Mouse (Mus musculus): Measurements from ENCODE around the gene Slc6a9. TPM values are rescaled to one million over a fixed set of nuclear protein-coding genes. Genes with fewer than 3 reads are reported as not detected.

The Slc6a9 gene
- polyA plus RNA-seq, 1 experiment from 2014 or later = 8.9 TPM

DNA sequence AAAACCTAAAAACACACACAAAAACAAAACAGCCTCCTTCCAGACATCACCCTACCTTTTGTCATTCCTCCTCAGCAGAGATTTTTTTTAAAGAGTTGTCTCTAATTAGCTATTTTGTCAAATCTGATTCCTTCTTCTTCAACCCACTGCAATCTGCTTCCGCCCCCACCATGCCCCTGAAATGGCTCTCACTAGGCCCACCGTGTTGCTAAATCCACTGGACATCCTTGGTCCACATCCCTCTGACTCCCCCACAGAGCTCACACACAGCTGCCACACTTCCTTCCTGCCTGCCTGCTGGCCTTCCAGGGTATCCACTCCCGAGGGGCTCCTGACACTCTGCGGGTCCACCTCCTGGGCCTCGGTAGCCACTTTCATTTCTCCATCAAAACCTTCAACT, 44.4 kb downstream of the Slc6a9 start:
- no peak for ATAC-seq (ENCODE audit: borderline replicate concordance, extremely low read depth, low FRiP score, low TSS enrichment)
- no peak overlapping the region for H3K4me3 ChIP-seq

DNA sequence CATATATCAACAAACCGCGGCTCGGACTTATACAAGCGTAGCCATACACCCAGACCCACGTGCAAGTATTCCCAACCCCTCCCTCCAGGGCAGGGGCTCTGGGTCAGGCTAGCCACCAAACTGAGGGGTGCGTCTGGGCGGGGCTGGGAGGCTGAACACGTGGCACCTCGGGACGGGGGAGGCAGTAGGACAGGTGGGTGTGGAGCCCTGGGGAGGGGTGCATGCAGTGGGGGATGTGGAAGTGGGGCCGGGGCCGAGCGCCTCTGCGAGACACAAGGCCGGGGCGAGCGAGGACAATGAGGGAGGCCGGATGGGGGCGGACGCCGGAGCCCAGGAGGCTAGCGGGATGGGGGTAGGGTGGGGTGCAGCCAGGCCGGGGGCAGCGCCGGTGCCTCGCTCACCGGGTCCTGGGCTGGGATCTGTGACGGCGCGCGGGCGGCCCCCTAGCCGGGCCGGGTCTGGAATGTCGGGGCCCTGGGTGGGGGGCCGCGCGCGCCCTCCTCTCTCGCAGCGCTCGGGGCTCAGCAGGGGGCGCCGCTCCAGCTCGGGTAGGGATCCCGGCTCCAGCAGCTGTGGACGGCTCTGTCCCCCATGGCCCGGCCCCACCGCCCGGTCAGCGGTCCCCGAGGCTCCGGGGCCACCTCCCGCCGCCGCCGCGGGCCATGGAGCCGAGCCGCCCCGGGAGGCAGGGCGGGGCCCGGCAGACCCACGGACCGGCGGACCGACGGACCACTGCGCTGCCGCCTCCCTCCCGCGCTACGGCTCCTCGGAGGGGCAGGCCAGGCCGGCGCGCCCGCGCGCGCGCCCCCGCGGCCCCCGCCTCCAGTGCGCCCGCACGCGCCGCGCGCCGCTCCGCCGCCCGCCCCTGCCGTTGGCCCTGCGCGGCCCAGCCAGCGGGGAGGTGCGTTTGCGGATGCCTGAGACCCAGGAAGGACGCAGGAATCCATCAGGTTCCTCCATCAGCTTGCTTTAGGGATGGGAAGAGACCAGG, 48.7 kb downstream of the Slc6a9 start, which contains the start of gene B4galt2:
Gene B4galt2, minus strand, starts transcription at position 787 of the 991 bp plus-strand sequence.
- peak within 1 kb of the TSS; percentile 91 for H3K4me2 ChIP-seq
- H3K4me3 ChIP-seq = peak within 1 kb of the TSS; percentile 82
- peaks cover 24% of the 10 kb centered on the region for H3K4me1 ChIP-seq
- WGBS = under 1% methylated on average over 91 of the region's 103 CpGs
- H3K9me3 ChIP-seq = no peaks in the 10 kb centered on the region
- peak within 1 kb of the TSS; percentile 69 for H3K27ac ChIP-seq
- H3K36me3 ChIP-seq = peaks cover 14% of the 10 kb centered on the region
- peak within 1 kb of the TSS; percentile 85 for H3K9ac ChIP-seq
- ATAC-seq (ENCODE audit: borderline replicate concordance, extremely low read depth, low FRiP score, low TSS enrichment) = peak; percentile 65
- no peaks in the 10 kb centered on the region for H3K27me3 ChIP-seq

More for the DNA sequence above, 44.4 kb downstream of the Slc6a9 start:
- WGBS = 70% methylated on average over 5 of the region's 5 CpGs
- Histone ChIP-seq H3K36me3 (peaks cover 7% of the 10 kb centered on the region), H3K27me3 (no peaks in the 10 kb centered on the region), H3K9me3 (no peaks in the 10 kb centered on the region), H3K27ac (no peak overlapping the region), H3K4me1 (peaks cover 13% of the 10 kb centered on the region), H3K9ac (no peak overlapping the region), H3K4me2 (no peak overlapping the region)

DNA sequence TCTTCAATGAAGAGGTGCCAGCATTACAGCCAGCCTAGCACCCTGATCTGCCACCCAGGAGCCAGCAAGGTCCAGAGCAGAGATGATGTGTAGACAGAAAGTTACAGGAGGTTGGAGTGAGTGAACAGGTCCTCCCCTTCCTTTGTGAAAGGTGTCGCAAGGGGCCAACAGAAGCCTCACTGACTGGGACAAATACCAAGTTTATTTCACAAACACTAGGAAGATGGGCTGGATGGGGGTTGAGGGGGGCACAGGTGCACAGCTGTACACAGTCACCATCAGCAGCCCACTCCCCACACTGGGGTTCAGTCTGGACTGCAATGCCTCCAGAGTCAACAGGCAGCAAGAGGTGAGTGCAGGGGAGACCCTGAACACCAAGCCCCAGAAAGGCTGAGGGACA, 49.8 kb downstream of the Slc6a9 start:
- peaks cover 14% of the 10 kb centered on the region for H3K36me3 ChIP-seq
- H3K27me3 ChIP-seq = no peaks in the 10 kb centered on the region
- no peak overlapping the region for H3K27ac ChIP-seq
- H3K4me2 ChIP-seq = peak overlapping the region; percentile 91; the same call in 1 of the 2 replicates
- no peak overlapping the region for H3K9ac ChIP-seq
- no peaks in the 10 kb centered on the region for H3K9me3 ChIP-seq
- 91% methylated on average over 1 of the region's 1 CpGs for WGBS
- peaks cover 24% of the 10 kb centered on the region for H3K4me1 ChIP-seq
- ATAC-seq (ENCODE audit: borderline replicate concordance, extremely low read depth, low FRiP score, low TSS enrichment) = no peak
- H3K4me3 ChIP-seq = peak overlapping the region; percentile 82; the same call in 1 of the 2 replicates

DNA sequence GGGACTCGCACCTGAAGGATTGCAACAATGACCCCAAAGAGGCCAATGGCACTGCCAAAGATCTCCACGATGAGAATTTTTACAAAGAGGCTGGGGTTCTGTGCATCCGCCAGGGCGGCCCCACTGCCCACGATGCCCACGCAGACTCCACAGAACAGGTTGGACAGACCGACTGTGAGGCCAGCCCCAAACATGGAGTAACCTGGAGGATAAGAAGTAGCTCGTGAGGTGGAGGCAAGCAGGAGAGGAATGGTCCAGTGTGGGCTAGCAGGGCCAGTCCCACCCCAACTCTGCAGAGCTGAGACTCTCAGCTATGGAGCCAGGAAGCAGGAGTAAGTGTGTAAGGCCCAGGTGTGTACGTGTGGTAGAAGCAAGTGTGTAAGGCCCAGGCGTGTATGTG, 50.8 kb downstream of the Slc6a9 start:
- no peak overlapping the region for H3K27ac ChIP-seq

DNA sequence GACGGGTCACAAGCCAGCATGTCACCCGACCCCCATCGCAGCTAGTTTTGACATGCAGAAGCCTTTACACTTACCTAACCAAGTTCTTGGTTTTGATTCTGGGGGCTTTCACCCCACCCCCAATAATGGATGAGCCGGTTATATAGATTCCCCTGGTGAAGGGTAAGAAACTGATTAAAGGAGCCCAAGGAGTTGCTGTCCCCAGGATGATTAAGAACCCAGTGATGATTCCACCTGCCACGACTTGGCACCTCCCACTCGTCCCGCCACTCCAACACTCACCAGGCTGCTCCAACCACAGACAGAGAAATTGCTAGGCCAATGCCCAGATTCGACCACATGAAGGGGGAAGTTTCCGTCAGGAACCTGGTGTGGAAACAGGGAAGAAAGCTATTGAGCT, 51.7 kb downstream of the Slc6a9 start:
- Histone ChIP-seq H3K36me3 (peaks cover 18% of the 10 kb centered on the region), H3K9ac (peak overlapping the region; percentile 84; the same call in 1 of the 2 replicates), H3K27ac (no peak overlapping the region), H3K27me3 (no peaks in the 10 kb centered on the region), H3K4me2 (peak overlapping the region; percentile 97), H3K9me3 (no peaks in the 10 kb centered on the region), H3K4me3 (peak overlapping the region; percentile 94), H3K4me1 (peaks cover 27% of the 10 kb centered on the region)
- ATAC-seq (ENCODE audit: borderline replicate concordance, extremely low read depth, low FRiP score, low TSS enrichment) = no peak
- 71% methylated on average over 9 of the region's 9 CpGs for WGBS

More for the DNA sequence above, 50.8 kb downstream of the Slc6a9 start:
- ATAC-seq (ENCODE audit: borderline replicate concordance, extremely low read depth, low FRiP score, low TSS enrichment) = no peak
- H3K36me3 ChIP-seq = peaks cover 18% of the 10 kb centered on the region
- no peaks in the 10 kb centered on the region for H3K27me3 ChIP-seq
- H3K9ac ChIP-seq = no peak overlapping the region
- H3K4me1 ChIP-seq = peaks cover 24% of the 10 kb centered on the region
- H3K4me3 ChIP-seq = no peak overlapping the region
- H3K9me3 ChIP-seq = no peaks in the 10 kb centered on the region
- H3K4me2 ChIP-seq = no peak overlapping the region
- WGBS = 91% methylated on average over 10 of the region's 10 CpGs

DNA sequence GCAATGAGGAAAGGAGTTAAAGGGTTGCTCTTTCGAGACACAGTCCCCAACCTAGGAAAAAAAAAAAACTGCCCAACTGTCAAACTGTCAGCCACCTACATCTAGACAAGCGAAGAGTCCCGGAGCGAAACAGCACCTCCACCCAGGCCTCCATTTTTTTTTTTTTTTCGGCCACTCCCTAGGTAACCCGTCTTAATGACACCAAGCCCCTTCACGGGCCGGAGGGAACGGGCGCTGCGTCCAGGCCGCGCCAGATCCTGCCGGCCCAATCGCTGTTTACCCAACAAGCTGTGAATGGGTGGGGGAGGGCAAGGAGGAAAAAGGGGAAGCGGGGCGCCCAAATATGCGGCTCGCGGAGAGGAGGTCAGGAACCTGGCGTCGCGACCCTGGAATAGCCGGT, 52.3 kb downstream of the Slc6a9 start:
- Histone ChIP-seq H3K36me3 (peaks cover 18% of the 10 kb centered on the region), H3K4me1 (peaks cover 32% of the 10 kb centered on the region), H3K9me3 (no peaks in the 10 kb centered on the region), H3K4me2 (peak overlapping the region; percentile 97), H3K4me3 (peak overlapping the region; percentile 94), H3K27ac (no peak overlapping the region), H3K27me3 (no peaks in the 10 kb centered on the region), H3K9ac (peak overlapping the region; percentile 84)
- ATAC-seq (ENCODE audit: borderline replicate concordance, extremely low read depth, low FRiP score, low TSS enrichment) = peak; percentile 1; the same call in 1 of the 2 replicates
- WGBS = 2% methylated on average over 24 of the region's 24 CpGs

DNA sequence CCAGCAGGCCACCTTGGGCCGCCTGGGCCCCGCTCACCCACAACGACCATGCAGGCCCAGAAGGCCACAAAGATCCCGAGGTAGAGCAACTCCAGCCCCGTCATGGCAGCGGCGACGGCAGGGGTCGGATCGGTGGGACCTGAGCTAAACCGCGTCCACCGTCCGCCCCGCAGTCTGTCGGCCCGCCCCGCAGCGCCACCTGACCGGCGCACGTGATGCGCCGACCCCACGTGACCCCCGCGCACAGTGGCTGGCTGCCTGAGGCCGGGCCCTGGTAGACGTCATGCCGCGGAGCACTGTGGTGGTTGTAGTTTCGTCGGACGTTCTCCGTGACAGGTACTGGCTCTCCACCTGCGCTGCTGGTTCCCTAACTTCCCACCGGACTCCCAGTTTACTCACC, 52.8 kb downstream of the Slc6a9 start, which contains the start of gene Atp6v0b:
Gene Atp6v0b, minus strand, starts transcription at position 201 of the 400 bp plus-strand sequence.
- Histone ChIP-seq H3K27ac (no peak within 1 kb of the TSS), H3K27me3 (no peaks in the 10 kb centered on the region), H3K4me3 (peak within 1 kb of the TSS; percentile 94), H3K36me3 (peaks cover 18% of the 10 kb centered on the region), H3K4me1 (peaks cover 31% of the 10 kb centered on the region), H3K9me3 (no peaks in the 10 kb centered on the region), H3K9ac (peak within 1 kb of the TSS; percentile 84), H3K4me2 (peak within 1 kb of the TSS; percentile 97)
- under 1% methylated on average over 37 of the region's 37 CpGs for WGBS
- peak; percentile 82 for ATAC-seq (ENCODE audit: borderline replicate concordance, extremely low read depth, low FRiP score, low TSS enrichment)

DNA sequence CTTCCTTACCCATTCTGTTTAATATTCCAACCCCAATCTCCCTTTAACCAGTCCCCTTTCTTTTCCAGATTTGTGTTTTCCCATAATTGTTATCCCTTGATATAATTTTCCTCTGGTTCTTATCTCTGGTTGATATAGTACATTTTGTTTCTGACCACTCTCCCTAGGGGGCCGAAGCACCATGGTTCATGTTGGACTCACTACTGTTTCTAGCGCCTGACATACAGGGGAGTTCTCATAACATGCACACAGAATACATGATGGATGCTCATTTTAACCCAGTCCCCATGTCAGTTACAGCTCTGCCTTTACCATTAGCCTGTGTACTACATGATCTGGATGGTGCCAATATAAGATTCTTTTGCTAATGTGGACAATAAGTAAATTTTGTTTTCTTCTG, 53.6 kb downstream of the Slc6a9 start:
- Histone ChIP-seq H3K4me3 (peak overlapping the region; percentile 94; the same call in 1 of the 2 replicates), H3K9me3 (no peaks in the 10 kb centered on the region), H3K27me3 (no peaks in the 10 kb centered on the region), H3K36me3 (peaks cover 18% of the 10 kb centered on the region), H3K27ac (no peak overlapping the region), H3K4me2 (peak overlapping the region; percentile 97; the same call in 1 of the 2 replicates), H3K4me1 (peaks cover 26% of the 10 kb centered on the region), H3K9ac (no peak overlapping the region)
- 62% methylated on average over 2 of the region's 2 CpGs for whole genome bisulfite sequencing
- ATAC-seq (ENCODE audit: borderline replicate concordance, extremely low read depth, low FRiP score, low TSS enrichment) = no peak

DNA sequence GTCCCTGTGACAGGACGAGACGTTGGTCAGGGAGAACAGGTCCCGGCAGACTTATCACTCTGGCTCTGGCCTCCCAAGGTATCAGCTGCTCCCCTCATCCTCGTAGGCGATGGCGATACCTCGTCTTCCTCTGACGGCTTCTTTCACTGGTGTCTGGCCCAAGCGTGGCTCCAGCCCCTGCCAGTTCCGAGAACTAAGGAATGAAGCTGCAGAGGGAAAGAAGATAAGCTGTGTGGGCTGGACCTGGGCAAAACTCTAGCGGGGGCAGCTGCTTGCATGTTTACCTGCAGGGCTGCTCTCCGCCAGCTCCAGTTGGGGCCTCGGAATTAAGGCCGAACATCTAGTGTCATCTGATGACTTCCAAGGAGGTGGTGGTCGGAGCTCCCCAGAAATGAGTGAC, 55.2 kb downstream of the Slc6a9 start:
- Histone ChIP-seq H3K27me3 (no peaks in the 10 kb centered on the region), H3K4me1 (peaks cover 21% of the 10 kb centered on the region), H3K9ac (no peak overlapping the region), H3K9me3 (no peaks in the 10 kb centered on the region), H3K36me3 (peaks cover 25% of the 10 kb centered on the region), H3K27ac (no peak overlapping the region), H3K4me2 (no peak overlapping the region), H3K4me3 (no peak overlapping the region)
- WGBS = 88% methylated on average over 15 of the region's 15 CpGs
- no peak for ATAC-seq (ENCODE audit: borderline replicate concordance, extremely low read depth, low FRiP score, low TSS enrichment)

DNA sequence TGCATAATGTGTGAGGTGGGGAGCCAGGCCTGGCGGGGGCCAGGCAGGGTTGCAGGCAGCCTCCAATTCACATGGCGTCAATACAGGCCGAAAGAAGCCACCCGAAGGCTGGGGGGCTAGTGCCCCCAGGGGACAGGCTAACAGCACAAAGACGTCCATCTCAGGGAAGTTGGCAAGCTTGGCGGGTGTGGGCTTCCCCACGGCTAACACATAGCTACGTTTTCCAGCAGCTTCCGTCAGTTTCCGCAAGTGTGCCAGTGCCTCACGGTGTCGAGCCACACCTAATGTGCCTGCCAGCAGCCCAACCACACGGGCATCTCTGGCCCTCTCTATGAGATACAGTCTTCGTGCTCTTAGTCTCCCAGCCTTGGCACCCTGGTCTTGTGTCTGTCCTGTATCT, 55.7 kb downstream of the Slc6a9 start:
- ATAC-seq (ENCODE audit: borderline replicate concordance, extremely low read depth, low FRiP score, low TSS enrichment) = no peak
- no peak overlapping the region for H3K27ac ChIP-seq
- no peak overlapping the region for H3K4me2 ChIP-seq
- peaks cover 21% of the 10 kb centered on the region for H3K4me1 ChIP-seq
- no peak overlapping the region for H3K4me3 ChIP-seq
- no peaks in the 10 kb centered on the region for H3K27me3 ChIP-seq
- WGBS = 88% methylated on average over 14 of the region's 14 CpGs
- no peak overlapping the region for H3K9ac ChIP-seq
- H3K36me3 ChIP-seq = peaks cover 22% of the 10 kb centered on the region
- H3K9me3 ChIP-seq = no peaks in the 10 kb centered on the region

DNA sequence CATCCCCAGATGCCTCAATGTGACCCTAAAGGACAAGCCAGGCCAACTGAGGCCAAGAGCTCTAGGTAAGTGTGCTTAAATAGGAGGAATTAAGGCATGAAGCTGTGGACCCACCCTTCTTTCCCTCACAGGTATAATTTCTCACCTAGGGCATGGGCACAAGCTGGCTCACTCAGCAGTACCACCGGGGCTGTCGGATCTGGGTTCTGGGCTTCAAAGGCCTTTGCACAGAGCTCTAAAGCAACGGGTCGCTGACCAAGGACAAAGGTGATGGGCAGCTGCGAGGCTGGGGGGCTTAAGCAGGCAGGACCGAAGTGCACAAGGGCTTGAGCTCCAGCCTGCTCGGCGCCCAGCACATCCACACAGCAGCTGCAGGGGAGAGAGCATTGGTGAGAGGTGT, 56.4 kb downstream of the Slc6a9 start:
- no peak for ATAC-seq (ENCODE audit: borderline replicate concordance, extremely low read depth, low FRiP score, low TSS enrichment)
- Histone ChIP-seq H3K4me2 (peak overlapping the region; percentile 86), H3K9me3 (no peaks in the 10 kb centered on the region), H3K36me3 (peaks cover 17% of the 10 kb centered on the region), H3K4me3 (peak overlapping the region; percentile 83; the same call in 1 of the 2 replicates), H3K27me3 (no peaks in the 10 kb centered on the region), H3K4me1 (peaks cover 21% of the 10 kb centered on the region), H3K27ac (no peak overlapping the region), H3K9ac (no peak overlapping the region)
- 82% methylated on average over 8 of the region's 8 CpGs for WGBS

DNA sequence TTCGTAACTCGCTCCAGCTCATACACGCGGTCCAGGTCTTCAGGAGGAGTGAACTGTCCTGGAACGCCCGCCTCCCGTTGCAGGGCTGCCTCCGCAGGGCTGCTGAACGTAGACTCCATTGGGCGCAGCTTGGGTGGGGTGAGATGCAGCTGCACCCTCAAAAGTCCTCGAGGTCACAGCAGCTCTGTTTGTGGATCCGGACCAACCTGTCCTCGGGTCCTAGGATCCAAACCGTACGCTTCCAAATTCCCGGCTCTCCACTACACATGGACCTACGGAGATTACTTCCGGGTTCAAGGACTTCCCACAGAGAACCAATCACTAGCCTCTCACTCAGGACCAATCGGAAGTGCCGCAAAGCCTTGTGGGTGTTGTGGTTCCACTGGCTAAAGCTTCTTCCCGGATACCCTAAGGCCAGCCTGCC, 57.4 kb downstream of the Slc6a9 start, which contains the start of gene Dph2:
Gene Dph2, minus strand, starts transcription at position 295 of the 424 bp plus-strand sequence.
- peak within 1 kb of the TSS; percentile 83 for H3K4me3 ChIP-seq
- H3K9ac ChIP-seq = peak within 1 kb of the TSS; percentile 47
- peaks cover 17% of the 10 kb centered on the region; the same call in 1 of the 2 replicates for H3K36me3 ChIP-seq
- no peaks in the 10 kb centered on the region for H3K27me3 ChIP-seq
- peak within 1 kb of the TSS; percentile 86 for H3K4me2 ChIP-seq
- under 1% methylated on average over 21 of the region's 21 CpGs for WGBS
- peaks cover 12% of the 10 kb centered on the region for H3K4me1 ChIP-seq
- H3K9me3 ChIP-seq = no peaks in the 10 kb centered on the region
- ATAC-seq (ENCODE audit: borderline replicate concordance, extremely low read depth, low FRiP score, low TSS enrichment) = peak; percentile 86
- no peak within 1 kb of the TSS for H3K27ac ChIP-seq

Data from lung, embryonic 15.5 days (tissue).